Mouse (Mus musculus) left cerebral cortex, postnatal 36 days (tissue): ENCODE measurements around the gene Kyat1. TPM values are rescaled to one million over a fixed set of nuclear protein-coding genes. Genes with fewer than 3 reads are reported as not detected.
"Not testable (repeated sequence)": the region's sequence is repeated elsewhere in the genome, so short reads cannot be mapped to it uniquely, and the experiment has no call there.

Experiments
- DNase-seq, 2 experiments: peaks; one replicate each; pipeline ENCODE4 v3.0.0; 2021 to 2022; ENCODE audit warnings: low spot score in 2 of 2, mixed read lengths in 1 of 2
- intact Hi-C: fragments of 180-260 bp; cut with DNase I; formaldehyde crosslinking; loops from one replicate; pipeline ENCODE4 v1.15.1; 2025
- total RNA-seq, 2 experiments: library from RNA; stranded (reverse); gene quantifications; 2 replicates each; pipeline ENCODE4 v1.2.3; 2021

The Kyat1 gene
- total RNA-seq, 2 experiments from 2014 or later, result 14.2 to 15.4 TPM

DNA sequence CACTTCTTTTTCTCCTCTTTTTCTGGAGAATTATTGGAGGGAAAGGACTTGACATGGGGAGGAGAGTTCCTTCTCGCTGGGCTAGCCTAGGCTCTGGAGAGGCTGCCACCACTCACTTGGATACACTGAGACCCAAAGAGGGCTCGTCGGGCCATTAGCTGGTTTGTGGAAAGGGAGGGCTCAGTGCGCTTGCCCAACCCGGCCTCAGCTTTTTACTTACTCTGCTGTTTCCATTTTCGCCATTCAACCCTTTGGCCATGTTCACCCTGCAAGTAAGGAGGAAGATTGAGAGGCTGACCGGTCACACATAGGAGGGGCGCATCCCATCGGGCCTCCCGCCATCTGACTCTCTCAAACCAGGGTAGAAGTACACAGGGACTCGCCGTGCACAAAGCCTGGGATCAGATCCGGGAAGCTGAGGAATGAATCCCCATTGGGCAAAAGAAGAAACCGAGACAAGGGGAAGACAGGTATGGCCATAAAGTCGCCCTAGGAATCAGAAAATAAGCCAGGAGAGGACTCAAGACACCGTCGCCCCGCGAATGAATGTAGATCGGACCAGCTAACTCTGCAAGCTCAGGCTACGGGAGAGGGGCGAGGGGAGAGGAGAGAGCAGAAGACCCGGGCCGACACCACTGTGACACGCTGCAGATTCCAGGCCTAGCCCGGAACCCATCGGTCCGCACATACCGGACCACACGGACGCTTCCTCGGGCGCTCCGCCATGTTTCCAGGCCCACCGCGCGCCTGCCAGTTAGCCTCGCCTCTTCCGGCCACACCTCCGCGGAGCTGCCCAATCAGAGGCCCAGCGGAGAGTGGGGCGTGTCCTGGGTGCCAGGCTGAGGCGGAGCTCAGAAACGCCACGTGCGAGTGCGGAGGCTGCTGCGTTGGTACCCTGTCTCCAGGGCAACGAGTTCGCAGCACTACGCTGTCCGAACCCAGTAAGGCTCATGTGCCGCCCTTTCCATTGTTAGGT is 27.7 kb downstream of the Kyat1 start, which contains the start of gene Spout1:
Gene Spout1 (minus strand): TSS at position 760 of the 976 bp plus-strand sequence.
- peak; percentile 94 to 96 for DNase-seq
- intact Hi-C loops, result loop anchor here (10.0 kb wide), 1 partner anchor 57 kb away; the partner anchor contains the start of gene Lrrc8a

DNA sequence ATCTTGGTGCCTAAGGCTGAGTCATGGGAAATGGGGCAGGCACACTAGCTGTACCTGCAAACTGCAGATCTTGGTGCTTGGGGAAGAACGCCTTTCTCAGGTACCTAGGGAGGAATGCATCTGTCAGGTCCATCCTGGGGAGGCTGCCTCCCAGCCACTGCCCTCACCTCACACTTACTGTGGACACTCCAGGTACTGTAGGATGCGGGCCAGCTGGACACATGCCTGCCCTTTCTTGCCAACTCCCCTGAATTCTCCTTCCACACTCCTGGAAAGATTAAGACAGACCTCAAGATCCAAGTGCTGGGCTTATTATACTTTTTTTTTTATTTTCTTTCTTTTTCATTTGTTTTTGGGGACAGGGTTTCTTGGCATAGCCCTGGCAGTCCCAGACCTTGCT is 29.1 kb downstream of the Kyat1 start:
- DNase-seq, result no peak
- intact Hi-C loops, result loop anchor here (10.0 kb wide), 1 partner anchor 58 kb away; the partner anchor contains the start of gene Lrrc8a

DNA sequence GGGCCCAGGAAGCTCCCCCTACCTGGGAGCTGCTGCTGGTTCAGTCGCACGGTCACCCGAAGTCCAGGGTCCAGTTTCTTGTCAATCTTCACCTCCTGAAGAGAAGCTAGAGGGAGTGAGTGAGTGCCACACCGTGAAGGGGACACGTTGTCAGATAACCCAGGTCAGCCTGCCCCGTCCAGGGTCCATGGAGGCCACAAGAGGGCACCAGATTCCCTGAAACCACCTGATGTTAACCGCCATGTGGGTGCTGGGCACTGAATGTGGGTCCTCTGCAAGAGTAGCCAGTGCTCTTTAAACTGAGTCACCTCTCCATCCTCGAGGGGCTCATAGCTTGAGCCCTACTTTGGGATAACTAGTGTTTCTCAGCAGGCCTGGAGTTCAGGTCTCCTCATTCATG is 29.8 kb downstream of the Kyat1 start:
- intact Hi-C loops, result loop anchor here (10.0 kb wide), 1 partner anchor 59 kb away; the partner anchor contains the start of gene Lrrc8a
- DNase-seq, result no peak

DNA sequence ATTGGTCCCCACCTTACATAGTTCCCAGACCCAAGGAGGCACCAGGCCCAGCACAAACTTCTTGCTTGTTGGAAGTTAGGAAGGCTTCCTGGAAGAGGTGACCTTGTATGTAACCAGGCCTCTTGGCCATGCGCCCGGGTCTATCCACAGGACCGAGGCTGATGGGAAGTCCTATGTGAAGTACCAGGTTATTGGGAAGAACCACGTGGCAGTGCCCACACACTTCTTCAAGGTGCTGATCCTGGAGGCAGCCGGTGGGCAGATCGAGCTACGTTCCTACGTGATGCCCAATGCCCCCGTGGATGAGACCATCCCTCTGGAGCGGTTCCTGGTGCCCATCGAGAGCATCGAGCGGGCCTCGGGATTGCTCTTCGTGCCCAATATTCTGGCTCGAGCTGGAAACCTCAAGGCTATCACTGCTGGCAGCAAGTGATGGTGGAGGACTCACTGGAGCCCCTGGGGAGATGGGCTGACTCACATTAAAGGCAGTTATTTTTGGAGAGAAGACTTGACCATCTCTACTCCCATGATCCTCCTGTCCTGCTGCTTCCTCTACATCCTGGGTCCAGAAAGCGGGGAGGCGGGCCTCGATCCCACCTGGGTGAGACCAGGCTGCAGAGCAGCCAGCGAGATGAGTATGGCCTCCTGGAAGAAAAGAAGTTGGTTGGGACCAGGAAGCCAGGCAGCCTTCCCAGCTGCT is 32.0 kb downstream of the Kyat1 start:
- DNase-seq, result no peak
- intact Hi-C loops, result loop anchor here (10.0 kb wide), 1 partner anchor 61 kb away; the partner anchor contains the start of gene Lrrc8a

DNA sequence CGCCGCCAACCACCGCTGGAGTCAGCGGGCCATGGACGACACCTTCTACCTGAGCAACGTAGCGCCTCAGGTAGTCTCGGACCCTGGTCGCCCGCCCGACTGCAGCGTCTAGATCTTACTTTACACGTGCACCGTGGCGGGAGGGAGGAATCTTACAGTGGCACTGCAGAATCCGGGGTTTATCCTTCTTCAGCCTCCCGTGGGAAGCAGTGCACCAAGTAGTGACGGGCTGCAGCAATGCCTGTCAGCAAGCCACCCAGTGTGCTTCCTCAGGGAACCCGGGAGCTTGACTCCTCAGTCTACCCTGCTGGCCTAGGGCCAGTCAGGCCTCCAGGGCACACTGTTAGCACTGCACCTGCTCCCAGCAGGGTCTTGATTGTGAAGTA is 33.7 kb downstream of the Kyat1 start:
- no peak for DNase-seq
- intact Hi-C loops, result loop anchor here (10.0 kb wide), 1 partner anchor 63 kb away; the partner anchor contains the start of gene Lrrc8a

DNA sequence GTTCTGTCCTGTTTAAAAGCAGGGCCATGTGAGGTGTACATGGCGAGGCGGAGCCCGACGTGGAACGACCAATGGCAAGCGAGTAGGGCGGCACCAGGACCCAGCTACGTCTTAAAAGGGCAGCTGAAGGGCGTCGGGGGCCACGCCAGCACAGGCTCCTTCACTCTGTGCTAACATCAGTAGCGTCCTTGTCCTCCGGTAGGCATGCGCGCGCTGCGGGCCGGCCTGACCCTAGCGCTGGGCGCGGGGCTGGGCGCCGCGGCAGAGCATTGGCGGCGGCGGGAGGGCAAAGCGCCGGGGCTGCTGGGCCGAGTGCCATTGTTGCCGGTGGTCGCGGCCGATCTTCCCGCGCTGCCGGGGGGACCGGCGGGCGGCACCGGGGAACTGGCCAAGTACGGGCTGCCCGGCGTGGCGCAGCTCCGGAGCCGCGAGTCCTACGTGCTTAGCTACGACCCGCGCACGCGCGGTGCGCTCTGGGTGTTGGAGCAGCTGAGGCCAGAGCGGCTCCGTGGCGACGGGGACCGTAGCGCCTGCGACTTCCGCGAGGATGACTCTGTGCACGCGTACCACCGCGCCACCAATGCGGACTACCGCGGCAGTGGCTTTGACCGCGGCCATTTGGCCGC is 34.2 kb downstream of the Kyat1 start, which contains the start of gene Endog:
Gene Endog (plus strand): TSS at position 123 of the 626 bp plus-strand sequence.
- intact Hi-C loops, result loop anchor here (10.0 kb wide), 1 partner anchor 63 kb away; the partner anchor contains the start of gene Lrrc8a
- DNase-seq, result peak; percentile 89 to 91

DNA sequence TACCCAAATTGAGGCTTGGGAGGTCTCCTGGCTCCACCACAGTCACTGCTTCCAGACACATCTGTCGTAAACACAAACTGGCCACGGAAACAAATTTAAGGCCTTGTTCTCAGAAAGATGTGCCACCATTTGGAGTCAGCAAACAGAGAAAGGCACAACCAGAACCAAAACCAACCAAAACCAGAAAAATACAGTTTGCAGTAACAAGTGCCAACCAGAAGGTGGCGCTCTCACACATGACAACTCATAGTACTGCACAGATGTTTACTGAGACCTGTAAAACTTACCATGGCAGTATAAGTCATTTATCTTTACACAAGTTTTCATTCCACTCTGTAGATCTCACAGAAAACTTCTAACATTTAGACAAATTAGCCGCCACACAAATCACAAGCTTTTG is 39.0 kb downstream of the Kyat1 start:
- intact Hi-C loops, result loop anchor here (10.0 kb wide), 1 partner anchor 92 kb away; the partner anchor contains the start of gene Pkn3
- DNase-seq, result no peak

DNA sequence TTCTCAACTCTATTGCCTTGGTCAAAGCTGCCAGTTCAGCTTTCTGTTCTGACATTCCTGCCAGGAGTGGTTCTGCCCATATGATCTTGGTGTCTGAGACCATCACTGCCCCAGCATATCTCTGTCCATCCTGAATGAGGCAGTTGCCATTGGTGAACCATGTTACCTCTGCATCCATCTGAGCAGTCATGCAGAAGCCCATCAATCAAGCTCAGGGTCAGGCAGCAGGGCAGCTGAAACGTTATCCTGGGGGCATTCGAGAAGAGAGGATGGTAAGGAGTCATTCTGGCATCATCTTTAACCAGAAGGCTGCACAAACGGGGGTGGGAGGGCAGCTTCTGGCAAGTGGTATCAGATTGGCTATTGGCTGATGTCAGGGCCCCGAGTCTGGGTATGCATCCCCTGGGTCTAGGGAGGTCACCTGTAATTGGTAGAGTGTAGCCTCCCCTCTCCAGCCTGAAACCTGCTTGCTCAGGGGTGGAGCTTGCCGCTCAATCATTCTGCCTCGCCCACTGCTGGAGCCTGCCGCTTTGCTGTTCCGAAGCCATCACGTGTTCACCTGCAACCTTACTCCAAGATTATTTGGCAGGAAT is 41.2 kb downstream of the Kyat1 start:
- DNase-seq, result no peak
- intact Hi-C loops, result loop anchor here (5.0 to 10.0 kb wide), 2 partner anchors 37 to 90 kb away; partner anchors contain the start of gene Pkn3

DNA sequence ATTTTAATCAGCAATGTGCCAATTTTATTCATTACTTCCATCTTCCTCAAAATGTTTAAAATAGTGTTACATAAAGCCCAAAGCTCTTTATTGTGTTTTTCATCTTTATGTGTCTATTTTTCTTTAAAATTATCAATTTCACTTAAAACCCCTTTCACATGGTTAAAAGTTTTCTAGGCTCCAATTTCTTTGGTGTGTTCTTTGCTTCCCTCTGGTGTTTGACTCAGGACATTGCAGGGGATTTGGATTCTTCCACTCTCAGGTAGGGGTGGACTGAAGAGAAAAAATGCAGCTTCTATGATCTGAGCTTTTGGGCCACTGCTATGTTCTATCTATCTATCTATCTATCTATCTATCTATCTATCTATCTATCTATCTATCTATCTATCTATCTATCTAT is 43.8 kb downstream of the Kyat1 start:
- intact Hi-C loops, result loop anchor here (5.0 to 10.0 kb wide), 2 partner anchors 35 to 87 kb away; partner anchors contain the start of gene Pkn3
- DNase-seq, result no peak

DNA sequence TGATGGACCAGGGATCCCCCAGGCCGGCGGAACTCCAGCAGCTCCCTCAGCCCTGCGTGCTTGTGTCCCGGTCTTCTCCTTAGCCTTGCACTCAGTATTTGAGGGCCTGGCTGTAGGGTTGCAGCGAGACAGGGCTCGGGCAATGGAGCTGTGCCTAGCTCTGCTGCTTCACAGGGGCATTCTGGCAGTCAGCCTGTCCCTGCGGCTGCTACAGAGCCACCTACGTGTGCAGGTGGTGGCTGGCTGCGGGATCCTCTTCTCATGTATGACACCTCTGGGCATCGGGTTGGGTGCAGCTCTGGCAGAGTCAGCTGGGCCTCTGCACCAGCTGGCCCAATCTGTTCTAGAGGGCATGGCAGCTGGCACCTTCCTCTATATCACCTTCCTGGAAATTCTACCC is 45.8 kb downstream of the Kyat1 start:
- intact Hi-C loops, result loop anchor here (5.0 to 10.0 kb wide), 2 partner anchors 33 to 85 kb away; partner anchors contain the start of gene Pkn3
- not testable (repeated sequence) for DNase-seq

DNA sequence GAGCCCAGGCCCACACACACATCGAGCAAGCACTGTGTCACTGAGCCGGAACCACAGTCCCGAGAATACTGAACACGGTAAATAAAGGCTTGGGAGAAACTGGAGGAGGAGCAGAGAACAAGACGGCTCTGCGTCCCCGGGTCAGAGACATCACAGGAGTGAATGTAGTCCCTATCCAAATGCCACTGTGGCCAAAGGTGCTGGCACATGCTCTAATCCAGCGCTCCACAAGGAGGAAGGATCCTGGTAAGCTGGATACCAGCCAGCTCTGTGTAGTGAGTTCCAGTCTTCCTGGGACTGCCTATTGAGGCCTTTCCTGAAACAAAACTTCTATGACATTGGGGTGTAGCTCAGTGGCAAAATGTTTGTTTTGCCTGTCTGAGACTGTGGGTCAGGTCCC is 53.0 kb downstream of the Kyat1 start:
- no peak for DNase-seq
- intact Hi-C loops, result no loop called here

DNA sequence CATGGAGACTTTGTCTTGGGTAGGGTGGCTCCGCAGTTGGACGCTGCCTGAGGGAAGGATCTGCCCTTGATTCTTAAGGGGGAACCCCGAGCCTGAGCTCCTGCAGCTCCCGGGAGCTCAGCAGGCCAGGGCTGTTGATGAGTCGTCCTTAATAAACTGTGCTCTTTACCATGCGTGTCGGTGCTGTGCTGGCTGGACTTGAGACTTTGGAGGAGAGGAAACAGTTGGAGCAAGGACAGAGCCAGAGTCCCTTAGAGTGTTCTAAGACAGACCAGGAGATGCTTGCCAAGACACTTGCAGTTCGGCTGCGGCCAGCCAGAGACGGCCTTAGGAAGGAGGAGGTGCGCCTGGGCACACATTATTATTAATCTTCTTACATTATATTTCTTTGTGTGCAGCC is 53.8 kb downstream of the Kyat1 start:
- no peak for DNase-seq
- intact Hi-C loops, result no loop called here

DNA sequence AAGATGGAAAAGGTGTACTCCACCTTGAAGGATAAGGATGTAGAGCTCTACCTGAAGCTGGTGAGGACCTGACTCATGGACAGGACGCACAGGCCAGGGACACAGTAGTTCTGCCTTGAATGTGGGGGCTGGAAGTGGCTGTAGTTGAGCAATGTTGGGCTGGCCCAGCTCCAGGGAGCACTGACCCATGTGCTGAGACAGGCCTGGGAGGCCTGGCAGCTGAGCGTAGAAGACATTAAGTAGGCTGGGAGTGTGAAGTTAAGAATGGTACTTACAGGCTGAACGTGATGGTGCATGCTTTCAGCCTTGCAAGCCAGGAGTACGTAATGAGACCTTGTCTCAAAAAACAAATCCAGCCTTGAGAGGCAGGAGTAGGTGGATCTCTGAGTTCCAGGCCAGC is 58.2 kb downstream of the Kyat1 start:
- DNase-seq, result no peak
- intact Hi-C loops, result no loop called here

DNA sequence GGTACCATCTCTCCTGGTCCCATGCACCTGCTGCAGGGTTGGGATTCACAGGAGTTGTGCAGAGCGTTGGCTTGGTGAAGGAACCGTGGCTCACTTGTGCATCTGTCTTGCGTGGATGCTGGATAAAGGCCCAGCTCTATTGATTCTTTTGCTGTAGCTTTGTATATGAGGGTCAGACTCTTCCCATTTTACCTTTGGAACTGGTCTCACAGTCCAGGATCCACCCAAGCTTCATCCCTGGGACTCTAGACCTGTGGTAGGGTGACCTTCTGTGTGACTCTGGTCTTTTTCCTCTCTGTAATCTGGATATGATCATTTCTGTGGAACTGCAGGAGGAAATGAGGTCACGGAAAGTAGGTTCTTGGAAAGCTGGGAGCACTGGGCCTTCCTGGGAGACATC is 61.2 kb downstream of the Kyat1 start:
- no peak for DNase-seq
- intact Hi-C loops, result no loop called here

DNA sequence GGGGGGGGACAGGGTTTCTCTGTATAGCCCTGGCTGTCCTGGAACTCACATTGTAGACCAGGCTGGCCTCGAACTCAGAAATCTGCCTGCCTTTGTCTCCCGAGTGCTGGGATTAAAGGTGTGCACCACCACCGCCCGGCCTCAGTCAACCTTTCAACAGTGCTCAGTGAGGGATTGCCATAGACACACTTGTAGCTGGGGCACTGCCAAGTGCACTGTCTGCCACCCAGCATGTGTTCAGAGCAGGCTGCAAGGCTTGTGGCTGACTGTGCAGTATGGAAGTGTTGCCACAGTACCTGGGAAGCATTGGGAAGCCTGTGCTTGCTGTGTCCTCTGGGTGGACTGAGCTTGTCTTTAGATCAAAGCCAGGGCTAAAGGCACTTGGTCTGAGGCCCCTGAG is 65.6 kb downstream of the Kyat1 start:
- intact Hi-C loops, DNase-seq: not testable (repeated sequence)

DNA sequence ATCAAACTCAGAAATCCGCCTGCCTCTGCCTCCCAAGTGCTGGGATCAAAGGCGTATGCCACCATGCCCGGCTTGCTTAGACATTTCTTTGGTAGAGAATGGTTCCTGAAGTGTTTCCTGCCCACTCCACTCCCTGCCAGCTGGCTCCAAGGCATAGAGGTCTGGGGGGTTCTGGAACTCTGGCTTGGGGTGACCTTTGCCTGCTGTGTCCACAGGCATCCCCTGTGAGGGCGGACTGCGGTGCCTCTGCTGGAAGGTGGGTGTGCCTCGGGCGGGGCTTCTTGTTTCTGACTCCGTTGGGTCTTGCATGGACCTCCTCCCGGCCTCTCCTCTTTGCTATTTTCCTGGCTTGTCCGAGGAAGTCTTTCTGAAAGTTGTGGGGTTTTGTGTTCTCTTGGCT is 69.2 kb downstream of the Kyat1 start:
- intact Hi-C loops, result no loop called here
- no peak for DNase-seq
